Mouse (Mus musculus) bone marrow, adult 2 months (tissue): ENCODE results near the gene Mettl14.
"Not testable (repeated sequence)": the region's sequence is repeated elsewhere in the genome, so short reads cannot be mapped to it uniquely, and the experiment has no call there.

ENCODE experiments used
- CTCF ChIP-seq: fragments of 200-500 bp; IDR thresholded peaks from 2 replicates; pipeline ENCODE4 v1.5.1; 2011; ENCODE audit warnings: low read length, control low read depth; ENCODE audit not compliant: control insufficient read depth, insufficient read depth
- POLR2A ChIP-seq: fragments of 200-500 bp; IDR thresholded peaks from 2 replicates; pipeline ENCODE4 v1.6.1; 2011; ENCODE audit warnings: low read depth, mild to moderate bottlenecking, control low read depth, low read length, borderline replicate concordance; ENCODE audit not compliant: control insufficient read depth

DNA sequence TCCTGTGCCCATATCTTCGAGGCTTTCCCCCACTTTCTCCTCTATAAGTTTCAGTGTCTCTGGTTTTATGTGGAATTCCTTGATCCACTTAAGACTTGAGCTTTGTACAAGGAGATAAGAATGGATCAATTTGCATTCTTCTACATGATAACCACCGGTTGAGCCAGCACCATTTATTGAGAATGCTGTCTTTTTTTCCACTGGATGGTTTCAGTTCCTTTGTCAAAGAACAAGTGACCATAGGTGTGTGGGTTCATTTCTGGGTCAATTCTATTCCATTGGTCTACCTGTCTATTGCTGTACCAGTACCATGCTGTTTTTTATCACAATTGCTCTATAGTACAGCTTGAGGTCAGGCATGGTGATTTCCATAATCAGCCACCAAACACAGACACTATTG, 19.1 kb downstream of the Mettl14 start:
- not testable (repeated sequence) for TF ChIP-seq CTCF, POLR2A
